Mouse (Mus musculus) MEL-GATA-1-ER (cell line): Measurements from ENCODE around the gene 2810408A11Rik.
A peak's percentile ranks its signal among the peaks of the same experiment; 100 is the strongest.

Source experiments
- DNase-seq: peaks from one replicate; pipeline ENCODE4 v3.0.0-alpha.2; 2012; ENCODE audit warnings: low read depth; ENCODE audit errors: extremely low read depth

Gene 2810408A11Rik

GRCm38 (mm10) chr11:69900471-69901405 lies at the start of gene 2810408A11Rik, which contains the start of gene Neurl4:
TSS of gene 2810408A11Rik (minus strand) at chr11:69900987.
TSS of gene Neurl4 (plus strand) at chr11:69901072.
- peak; percentile 94 for DNase-seq

GRCm38 (mm10) chr11:69948763-69949150 lies 48.0 kb upstream of the 2810408A11Rik start:
- peak; percentile 77 for DNase-seq

GRCm38 (mm10) chr11:69948066-69948762 lies 47.4 kb upstream of the 2810408A11Rik start, which contains the start of gene Slc2a4:
TSS of gene Slc2a4 (minus strand) at chr11:69948188.
- DNase-seq, result peak; percentile 66

- DNase-seq, result no peak
Measured at GRCm38 (mm10) chr11:69947337-69948065, 46.7 kb upstream of the 2810408A11Rik start.

- DNase-seq, result no peak
Measured at GRCm38 (mm10) chr11:69945997-69946891, 45.5 kb upstream of the 2810408A11Rik start.

GRCm38 (mm10) chr11:69945216-69945615 lies 44.4 kb upstream of the 2810408A11Rik start:
- no peak for DNase-seq

- DNase-seq, result no peak
Measured at GRCm38 (mm10) chr11:69940962-69941361, 40.2 kb upstream of the 2810408A11Rik start.

- DNase-seq, result no peak
Measured at GRCm38 (mm10) chr11:69939731-69940130, 38.9 kb upstream of the 2810408A11Rik start.

GRCm38 (mm10) chr11:69939181-69939580 lies 38.4 kb upstream of the 2810408A11Rik start:
- no peak for DNase-seq

- DNase-seq, result no peak
Measured at GRCm38 (mm10) chr11:69938401-69938979, 37.7 kb upstream of the 2810408A11Rik start.

- DNase-seq, result no peak
Measured at GRCm38 (mm10) chr11:69937834-69938233, 37.0 kb upstream of the 2810408A11Rik start.

GRCm38 (mm10) chr11:69937385-69937784 lies 36.6 kb upstream of the 2810408A11Rik start:
- DNase-seq, result no peak

- DNase-seq, result no peak
Measured at GRCm38 (mm10) chr11:69936714-69937347, 36.0 kb upstream of the 2810408A11Rik start.

- DNase-seq, result no peak
Measured at GRCm38 (mm10) chr11:69936156-69936555, 35.4 kb upstream of the 2810408A11Rik start.

GRCm38 (mm10) chr11:69935137-69935879 lies 34.5 kb upstream of the 2810408A11Rik start, which contains the start of gene Ybx2:
TSS of gene Ybx2 (plus strand) at chr11:69935796.
- no peak for DNase-seq

GRCm38 (mm10) chr11:69934681-69935080 lies 33.9 kb upstream of the 2810408A11Rik start:
- DNase-seq, result no peak

GRCm38 (mm10) chr11:69934169-69934568 lies 33.4 kb upstream of the 2810408A11Rik start:
- peak; percentile 74 for DNase-seq

- no peak for DNase-seq
Measured at GRCm38 (mm10) chr11:69933066-69933465, 32.3 kb upstream of the 2810408A11Rik start.

GRCm38 (mm10) chr11:69932254-69932653 lies 31.5 kb upstream of the 2810408A11Rik start:
- DNase-seq, result no peak
